Mouse (Mus musculus): ENCODE data around the gene Frmd4b.

Gene Frmd4b

GRCm38 (mm10) chr6:97520566-97520965 is 96.8 kb downstream of the Frmd4b start:
- no peak for DNase-seq (ENCODE audit: low read depth)

DNA sequence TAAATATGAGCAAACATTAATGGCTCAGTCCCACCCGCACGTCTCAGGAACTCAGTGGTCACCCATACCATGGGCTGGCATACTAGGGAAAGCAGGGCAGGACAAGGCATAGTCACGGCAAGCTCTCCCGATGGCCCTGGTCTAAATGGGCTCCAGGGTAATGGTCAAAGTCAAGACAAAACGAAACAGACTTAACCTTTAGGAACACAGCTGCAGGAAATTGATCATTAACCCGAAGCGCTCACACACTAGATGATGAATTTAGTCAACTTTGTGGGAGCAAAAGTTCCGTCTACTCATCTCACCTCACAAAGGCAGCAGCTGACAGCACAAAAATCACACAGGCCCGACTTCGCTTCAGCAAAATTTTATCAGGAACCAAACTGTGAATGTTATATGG is 97.8 kb downstream of the Frmd4b start:
- DNase-seq (ENCODE audit: low read depth), result no peak

GRCm38 (mm10) chr6:97518467-97518866 is 98.9 kb downstream of the Frmd4b start:
- DNase-seq (ENCODE audit: low read depth), result no peak

GRCm38 (mm10) chr6:97517616-97518235 is 99.6 kb downstream of the Frmd4b start:
- DNase-seq (ENCODE audit: low read depth), result no peak

DNA sequence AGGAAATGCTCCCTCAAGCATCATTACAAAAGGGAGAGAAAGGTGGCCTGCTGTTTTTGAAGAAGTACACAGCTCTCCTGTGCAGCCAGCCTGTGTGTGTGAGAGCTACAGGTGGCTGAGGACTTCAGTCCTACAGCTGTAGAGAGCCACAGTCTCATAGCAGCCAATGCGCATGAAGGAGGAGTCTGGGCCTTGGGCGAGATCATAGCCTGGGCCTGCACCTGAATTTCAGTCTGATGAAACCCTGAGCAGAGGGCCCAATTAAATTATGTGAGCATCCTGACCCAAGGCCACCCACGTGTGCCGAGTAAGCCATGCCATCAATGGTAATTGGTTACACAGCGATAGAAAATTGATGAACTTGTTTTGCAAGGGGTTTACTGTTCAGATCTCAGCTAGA is 100.4 kb downstream of the Frmd4b start:
- DNase-seq (ENCODE audit: low read depth), result no peak

- DNase-seq (ENCODE audit: low read depth), result no peak
Observed at GRCm38 (mm10) chr6:97510771-97511170, 106.6 kb downstream of the Frmd4b start.

DNA sequence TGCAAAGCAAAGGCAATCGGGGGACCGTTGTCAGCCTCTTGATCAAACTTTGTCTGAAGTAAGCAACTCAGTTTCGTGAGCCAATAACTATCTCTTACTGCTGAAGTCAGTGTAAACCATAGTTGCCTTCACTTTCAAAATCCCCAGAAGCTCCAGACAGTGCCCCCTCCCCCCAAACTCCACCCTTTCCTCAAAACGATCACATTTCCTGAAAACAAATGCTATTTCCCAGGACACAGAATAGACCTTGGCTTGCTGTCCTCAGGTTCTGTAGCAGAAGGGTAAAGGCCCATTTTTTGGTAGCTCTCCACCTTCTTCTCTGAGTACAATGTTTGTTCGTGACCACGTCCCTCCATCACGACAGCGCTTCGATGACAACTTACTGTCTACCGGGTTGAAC is 107.9 kb downstream of the Frmd4b start:
- DNase-seq (ENCODE audit: low read depth), result no peak

- no peak for DNase-seq (ENCODE audit: low read depth)
Observed at GRCm38 (mm10) chr6:97508480-97508879, 108.9 kb downstream of the Frmd4b start.

DNA sequence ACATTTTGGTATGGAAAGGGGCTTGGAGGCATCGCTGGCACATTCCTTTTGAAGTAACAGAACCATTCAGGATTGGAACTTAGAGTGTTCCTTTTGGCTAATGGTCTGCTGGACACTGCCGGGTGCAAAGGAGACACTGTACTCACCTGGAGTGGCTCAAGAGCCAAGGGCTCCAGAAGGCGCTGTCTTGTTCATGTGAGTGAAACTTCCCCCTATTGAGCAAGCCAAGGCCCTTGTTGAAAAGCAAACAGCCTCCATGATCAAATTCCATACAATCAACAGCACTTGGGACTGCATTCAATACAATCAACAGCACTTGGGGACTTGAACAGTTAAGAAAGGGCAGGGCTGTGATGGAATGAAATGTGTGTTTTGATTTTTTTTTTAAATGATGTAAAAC is 109.4 kb downstream of the Frmd4b start:
- DNase-seq (ENCODE audit: low read depth), result no peak

- DNase-seq (ENCODE audit: low read depth), result no peak
Observed at GRCm38 (mm10) chr6:97506141-97506650, 111.1 kb downstream of the Frmd4b start.

GRCm38 (mm10) chr6:97504673-97505072 is 112.7 kb downstream of the Frmd4b start:
- DNase-seq (ENCODE audit: low read depth), result no peak

GRCm38 (mm10) chr6:97501000-97501399 is 116.3 kb downstream of the Frmd4b start:
- no peak for DNase-seq (ENCODE audit: low read depth)

DNA sequence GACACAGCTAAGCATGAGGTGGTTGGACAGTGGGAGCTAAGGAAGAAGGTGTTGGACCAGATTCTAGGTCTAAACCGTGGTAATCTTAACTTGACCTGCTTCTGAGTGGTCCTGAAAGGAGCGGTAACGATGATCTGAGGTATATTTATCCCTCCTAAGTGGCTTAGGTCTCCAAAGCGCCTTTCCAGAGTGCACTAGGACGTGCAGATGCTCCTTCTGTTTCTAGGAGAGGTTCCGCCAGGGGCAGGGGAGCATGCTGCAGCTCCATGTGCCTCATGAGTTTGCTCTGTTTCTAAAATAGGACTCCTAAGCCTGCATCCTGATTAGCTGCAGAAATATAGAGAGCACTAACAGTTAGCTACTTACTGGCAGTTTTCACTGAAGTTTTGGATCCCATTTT is 117.1 kb downstream of the Frmd4b start:
- no peak for DNase-seq (ENCODE audit: low read depth)

- DNase-seq (ENCODE audit: low read depth), result no peak
Observed at GRCm38 (mm10) chr6:97496002-97496401, 121.3 kb downstream of the Frmd4b start.

- no peak for DNase-seq (ENCODE audit: low read depth)
Observed at GRCm38 (mm10) chr6:97491065-97491464, 126.3 kb downstream of the Frmd4b start.

- no peak for DNase-seq (ENCODE audit: low read depth)
Observed at GRCm38 (mm10) chr6:97488821-97489220, 128.5 kb downstream of the Frmd4b start.

DNA sequence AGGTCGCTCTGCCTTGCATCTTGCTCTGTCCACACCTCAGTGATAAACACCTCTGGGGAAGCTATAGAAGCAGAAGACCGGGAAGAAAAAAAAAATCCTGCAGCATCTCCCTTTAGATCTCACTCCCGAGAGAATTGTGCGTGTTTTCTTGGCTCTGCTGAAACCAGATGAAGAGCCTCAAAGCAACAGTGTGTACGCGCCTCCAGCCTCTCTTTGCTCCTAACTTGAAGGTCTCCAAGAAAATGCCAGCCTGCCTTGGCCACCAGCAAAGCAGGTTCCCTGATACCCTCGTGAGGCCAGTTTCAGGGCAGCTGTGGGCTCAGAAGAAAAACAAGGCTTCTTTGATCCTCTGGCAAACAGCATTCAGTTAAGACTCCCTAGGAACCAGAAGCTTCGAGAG is 129.1 kb downstream of the Frmd4b start:
- no peak for DNase-seq (ENCODE audit: low read depth)

GRCm38 (mm10) chr6:97487535-97488081 is 129.7 kb downstream of the Frmd4b start:
- no peak for DNase-seq (ENCODE audit: low read depth)

DNA sequence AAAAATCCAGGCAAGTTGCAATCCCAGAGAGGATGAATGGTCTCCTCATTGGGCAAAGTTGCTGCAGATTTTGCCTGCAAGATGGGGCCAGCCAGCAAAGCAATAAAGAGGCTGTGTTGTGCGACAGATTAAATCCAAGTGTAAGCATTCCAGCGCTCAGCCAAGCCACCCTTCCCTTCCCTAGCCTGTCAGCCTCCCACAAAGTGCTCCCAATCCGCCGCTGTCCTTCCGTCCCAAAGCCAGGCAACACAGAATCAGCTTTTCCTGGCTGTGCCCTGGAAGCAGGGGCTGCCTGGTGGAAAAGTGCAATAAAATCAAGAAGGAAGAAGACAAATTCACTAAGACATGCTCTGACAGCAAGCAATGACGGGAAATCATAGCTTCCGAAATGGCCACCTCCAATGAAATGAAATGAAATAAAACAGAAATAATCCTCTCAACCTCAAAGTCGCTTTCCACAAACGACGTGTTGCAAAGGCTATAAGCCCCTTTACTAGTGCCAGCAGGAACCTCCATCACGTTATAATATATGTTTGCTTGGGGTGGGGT is 130.5 kb downstream of the Frmd4b start:
- DNase-seq (ENCODE audit: low read depth), result no peak

GRCm38 (mm10) chr6:97485886-97486386 is 131.4 kb downstream of the Frmd4b start:
- no peak for DNase-seq (ENCODE audit: low read depth)

GRCm38 (mm10) chr6:97481912-97482311 is 135.4 kb downstream of the Frmd4b start:
- DNase-seq (ENCODE audit: low read depth), result no peak

GRCm38 (mm10) chr6:97478981-97479860 is 138.1 kb downstream of the Frmd4b start:
- DNase-seq (ENCODE audit: low read depth), result no peak

- no peak for DNase-seq (ENCODE audit: low read depth)
Observed at GRCm38 (mm10) chr6:97473672-97474071, 143.7 kb downstream of the Frmd4b start.
